Mouse (Mus musculus): ENCODE results near the gene Gm44502. TPM values are rescaled to one million over a fixed set of nuclear protein-coding genes. Genes with fewer than 3 reads are reported as not detected.
"Not testable (repeated sequence)": the region's sequence is repeated elsewhere in the genome, so short reads cannot be mapped to it uniquely, and the experiment has no call there.

Gm44502 gene
- polyA plus RNA-seq, 1 experiment, result 0.06 TPM

DNA sequence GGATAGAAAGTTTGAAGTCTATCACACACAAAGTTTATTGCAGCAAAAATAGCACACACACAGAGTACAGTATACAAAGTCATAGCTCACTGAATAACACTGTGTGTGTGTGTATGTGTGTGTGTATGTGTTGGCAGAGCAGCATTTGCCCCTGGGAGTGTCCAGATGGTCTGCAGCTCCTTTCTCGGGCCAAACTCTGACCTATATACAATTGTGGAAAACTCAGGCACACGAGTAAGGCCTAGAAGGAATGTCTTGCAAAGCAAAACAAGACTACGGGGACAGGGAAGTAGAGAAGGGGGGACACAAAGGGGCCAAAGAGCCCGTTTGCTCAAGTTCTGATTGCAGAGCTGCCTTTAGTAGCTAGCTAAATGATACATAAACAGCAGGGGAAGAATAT is 3.5 kb upstream of the Gm44502 start:
- Histone ChIP-seq H3K36me3 (ENCODE audit: control insufficient read depth, insufficient read depth) (no peaks in the 10 kb centered on the region), H3K79me3 (ENCODE audit: low read depth) (peaks cover 9% of the 10 kb centered on the region), H3K79me2 (ENCODE audit: control insufficient read depth, insufficient read depth) (peaks cover 15% of the 10 kb centered on the region), H3K27me3 (ENCODE audit: control insufficient read depth, insufficient read depth, insufficient read length) (no peaks in the 10 kb centered on the region), H3K4me3 (ENCODE audit: insufficient read depth, poor library complexity, severe bottlenecking) (no peak overlapping the region), H3ac (ENCODE audit: control insufficient read depth, insufficient read length, low read depth) (no peak overlapping the region)
- TF ChIP-seq MYOG (IDR thresholded peaks at IDR 0.05; ENCODE audit: control insufficient read depth, extremely low read depth, insufficient read length) (no peak), CTCF (IDR thresholded peaks at IDR 0.05; ENCODE audit: control insufficient read depth, insufficient read depth, insufficient read length) (no peak), MAX (IDR thresholded peaks at IDR 0.05) (no peak), USF1 (IDR thresholded peaks at IDR 0.05; ENCODE audit: low read depth) (no peak), MYOD1 (IDR thresholded peaks at IDR 0.05; ENCODE audit: control insufficient read depth, insufficient read length, low read depth) (no peak)

DNA sequence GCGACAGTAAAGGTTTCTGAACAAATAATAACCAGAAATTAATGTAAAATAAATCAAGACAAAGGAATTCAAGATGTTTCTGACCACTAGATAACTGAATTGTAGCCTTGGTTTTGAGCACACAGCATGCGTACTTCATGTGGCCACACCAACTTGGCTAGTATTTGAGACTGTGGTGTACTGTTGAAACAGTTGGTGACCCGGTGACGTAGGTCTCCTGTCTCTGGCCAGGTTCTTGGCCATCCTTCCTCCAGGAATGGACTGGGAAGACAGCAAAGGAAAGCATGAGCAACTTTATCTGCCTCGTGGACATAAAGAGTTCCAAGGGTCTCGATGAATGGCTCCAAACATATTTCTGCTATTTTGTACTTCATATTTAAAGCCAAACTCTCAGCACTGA is 2.3 kb upstream of the Gm44502 start:
- TF ChIP-seq CEBPB (IDR thresholded peaks at IDR 0.05; ENCODE audit: low read depth) (no peak), FOSL1 (IDR thresholded peaks at IDR 0.05; ENCODE audit: insufficient read depth, low read length, poor library complexity, severe bottlenecking) (no peak), MYOD1 (IDR thresholded peaks at IDR 0.05; ENCODE audit: control insufficient read depth, insufficient read length, low read depth) (no peak), USF1 (IDR thresholded peaks at IDR 0.05; ENCODE audit: low read depth) (no peak), MYOG (IDR thresholded peaks at IDR 0.05; ENCODE audit: control insufficient read depth, extremely low read depth, insufficient read length) (no peak)

DNA sequence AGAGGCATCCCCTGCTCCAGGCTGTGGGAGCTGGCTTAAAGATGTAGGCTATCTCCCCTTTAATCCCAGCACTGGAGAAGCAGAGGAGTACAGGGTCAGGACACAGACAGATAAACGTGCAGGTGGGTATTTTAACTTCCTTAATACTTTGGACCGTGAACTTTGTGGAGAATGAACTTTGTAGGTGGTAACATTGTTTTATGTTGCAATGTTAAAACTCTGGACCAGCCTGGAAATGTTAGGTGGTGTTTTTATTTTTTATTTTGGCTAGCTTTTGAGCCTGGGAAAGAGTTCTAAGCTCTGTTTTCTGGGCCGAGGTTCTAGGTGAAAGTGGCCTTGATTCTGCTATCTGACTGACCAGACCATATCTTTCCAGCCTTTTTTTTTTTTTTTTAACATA is 1.8 kb upstream of the Gm44502 start:
- Histone ChIP-seq H3K79me2 (ENCODE audit: control insufficient read depth, insufficient read depth) (peaks cover 17% of the 10 kb centered on the region), H3K27me3 (ENCODE audit: control insufficient read depth, insufficient read depth, insufficient read length) (no peaks in the 10 kb centered on the region), H3ac (ENCODE audit: control insufficient read depth, insufficient read length, low read depth) (no peak overlapping the region), H3K36me3 (ENCODE audit: control insufficient read depth, insufficient read depth) (peaks cover 7% of the 10 kb centered on the region), H3K4me3 (ENCODE audit: insufficient read depth, poor library complexity, severe bottlenecking) (no peak overlapping the region), H3K79me3 (ENCODE audit: low read depth) (peaks cover 9% of the 10 kb centered on the region)
- no peak for TF ChIP-seq FOSL1 (IDR thresholded peaks at IDR 0.05; ENCODE audit: insufficient read depth, low read length, poor library complexity, severe bottlenecking)
- no peak for TF ChIP-seq CEBPB (IDR thresholded peaks at IDR 0.05; ENCODE audit: low read depth)
- no peak for TF ChIP-seq USF1 (IDR thresholded peaks at IDR 0.05; ENCODE audit: low read depth)
- TF ChIP-seq MYOG (IDR thresholded peaks at IDR 0.05; ENCODE audit: control insufficient read depth, extremely low read depth, insufficient read length), result no peak
- TF ChIP-seq CTCF (IDR thresholded peaks at IDR 0.05; ENCODE audit: control insufficient read depth, insufficient read depth, insufficient read length), result no peak
- TF ChIP-seq MYOD1 (IDR thresholded peaks at IDR 0.05; ENCODE audit: control insufficient read depth, insufficient read length, low read depth), result no peak
- TF ChIP-seq MAX (IDR thresholded peaks at IDR 0.05), result no peak

More for the DNA sequence above, 2.3 kb upstream of the Gm44502 start:
- H3K27me3 ChIP-seq (ENCODE audit: control insufficient read depth, insufficient read depth, insufficient read length), result no peaks in the 10 kb centered on the region
- H3K79me2 ChIP-seq (ENCODE audit: control insufficient read depth, insufficient read depth), result peaks cover 17% of the 10 kb centered on the region
- peaks cover 1% of the 10 kb centered on the region for H3K36me3 ChIP-seq (ENCODE audit: control insufficient read depth, insufficient read depth)
- no peak overlapping the region for H3ac ChIP-seq (ENCODE audit: control insufficient read depth, insufficient read length, low read depth)
- peaks cover 9% of the 10 kb centered on the region for H3K79me3 ChIP-seq (ENCODE audit: low read depth)
- no peak overlapping the region for H3K4me3 ChIP-seq (ENCODE audit: insufficient read depth, poor library complexity, severe bottlenecking)

DNA sequence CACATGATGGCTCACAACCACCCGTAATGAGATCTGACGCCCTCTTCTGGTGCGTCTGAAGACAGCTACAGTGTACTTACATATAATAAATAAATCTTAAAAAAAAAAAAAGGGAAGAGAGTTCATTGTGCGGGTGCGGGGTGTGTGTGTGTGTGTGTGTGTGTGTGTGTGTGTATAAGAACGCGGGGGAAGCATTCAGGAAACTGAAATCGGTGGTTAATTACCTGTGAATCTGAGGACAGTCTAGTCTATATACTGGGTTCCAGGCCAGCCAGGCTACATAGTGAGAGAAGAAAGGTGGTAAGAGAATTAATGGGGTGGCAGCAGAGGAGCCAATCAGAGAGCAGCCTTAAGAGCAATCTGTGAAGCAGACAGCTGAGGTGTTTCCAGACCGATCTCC is 1.3 kb upstream of the Gm44502 start:
- H3K79me3 ChIP-seq (ENCODE audit: low read depth); H3ac ChIP-seq (ENCODE audit: control insufficient read depth, insufficient read length, low read depth); H3K27me3 ChIP-seq (ENCODE audit: control insufficient read depth, insufficient read depth, insufficient read length): not testable (repeated sequence)
- H3K36me3 ChIP-seq (ENCODE audit: control insufficient read depth, insufficient read depth), result peaks cover 12% of the 10 kb centered on the region
- peaks cover 17% of the 10 kb centered on the region for H3K79me2 ChIP-seq (ENCODE audit: control insufficient read depth, insufficient read depth)
- H3K4me3 ChIP-seq (ENCODE audit: insufficient read depth, poor library complexity, severe bottlenecking), result peak overlapping the region; percentile 98

DNA sequence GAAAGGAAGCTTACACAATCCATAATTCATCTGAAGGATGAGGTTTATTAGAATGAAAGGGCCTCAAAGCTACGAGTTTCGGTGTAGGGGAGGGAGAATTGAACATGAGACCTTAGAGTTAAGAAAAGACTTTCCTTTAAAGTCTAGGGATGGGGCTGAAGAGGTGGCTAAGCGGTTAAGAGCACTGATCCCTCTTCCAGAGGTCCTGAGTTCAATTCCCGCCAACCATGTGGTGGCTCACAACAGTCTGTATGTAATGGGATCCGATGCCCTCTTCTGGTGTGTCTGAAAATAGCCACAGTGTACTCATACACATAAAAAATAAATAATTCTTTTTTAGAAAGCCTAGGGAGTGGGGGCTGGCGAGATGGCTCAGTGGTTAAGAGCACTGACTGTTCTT is 845 bp upstream of the Gm44502 start:
- peaks cover 9% of the 10 kb centered on the region for H3K79me3 ChIP-seq (ENCODE audit: low read depth)
- no peaks in the 10 kb centered on the region for H3K27me3 ChIP-seq (ENCODE audit: control insufficient read depth, insufficient read depth, insufficient read length)
- H3K36me3 ChIP-seq (ENCODE audit: control insufficient read depth, insufficient read depth), result peaks cover 15% of the 10 kb centered on the region
- peak overlapping the region; percentile 63 for H3ac ChIP-seq (ENCODE audit: control insufficient read depth, insufficient read length, low read depth)
- TF ChIP-seq MYOG (IDR thresholded peaks at IDR 0.05; ENCODE audit: control insufficient read depth, extremely low read depth, insufficient read length), result no peak
- no peak for TF ChIP-seq USF1 (IDR thresholded peaks at IDR 0.05; ENCODE audit: low read depth)
- H3K79me2 ChIP-seq (ENCODE audit: control insufficient read depth, insufficient read depth), result peaks cover 17% of the 10 kb centered on the region
- peak overlapping the region; percentile 98 for H3K4me3 ChIP-seq (ENCODE audit: insufficient read depth, poor library complexity, severe bottlenecking)

DNA sequence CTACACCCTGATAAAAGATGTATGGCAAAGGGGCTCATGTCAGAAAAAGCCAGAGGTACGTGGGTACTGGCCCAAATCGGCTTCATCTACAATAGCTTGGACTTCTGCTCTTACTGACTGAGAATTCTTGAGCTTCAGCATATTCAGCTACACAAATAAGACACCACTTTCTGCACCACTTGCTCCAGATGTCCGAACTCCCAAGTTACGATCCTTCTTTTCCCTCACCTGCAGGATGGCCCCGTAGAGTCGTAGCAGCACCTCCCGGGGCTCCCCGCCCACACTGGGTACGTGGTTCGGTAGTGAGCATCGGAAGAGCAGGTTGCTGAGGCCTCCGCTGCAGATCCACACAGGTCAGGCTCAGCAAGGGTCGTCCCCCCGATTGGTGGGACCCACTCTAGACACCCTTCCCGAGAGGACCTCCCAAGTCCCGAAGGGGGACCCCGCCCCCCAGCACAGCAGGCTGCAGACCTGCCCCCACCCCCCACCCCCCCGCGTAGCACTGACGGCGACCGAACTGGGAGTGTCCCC is 610 bp downstream of the Gm44502 start:
- Histone ChIP-seq H3K4me3 (ENCODE audit: insufficient read depth, poor library complexity, severe bottlenecking) (peak overlapping the region; percentile 98), H3K79me3 (ENCODE audit: low read depth) (peaks cover 9% of the 10 kb centered on the region), H3K36me3 (ENCODE audit: control insufficient read depth, insufficient read depth) (peaks cover 19% of the 10 kb centered on the region), H3K79me2 (ENCODE audit: control insufficient read depth, insufficient read depth) (peaks cover 17% of the 10 kb centered on the region), H3K27me3 (ENCODE audit: control insufficient read depth, insufficient read depth, insufficient read length) (no peaks in the 10 kb centered on the region), H3ac (ENCODE audit: control insufficient read depth, insufficient read length, low read depth) (peak overlapping the region; percentile 90)
- TF ChIP-seq CEBPB (IDR thresholded peaks at IDR 0.05; ENCODE audit: low read depth), result no peak
- TF ChIP-seq USF1 (IDR thresholded peaks at IDR 0.05; ENCODE audit: low read depth), result no peak
- TF ChIP-seq CTCF (IDR thresholded peaks at IDR 0.05; ENCODE audit: control insufficient read depth, insufficient read depth, insufficient read length), result no peak
- TF ChIP-seq MYOD1 (IDR thresholded peaks at IDR 0.05; ENCODE audit: control insufficient read depth, insufficient read length, low read depth), result no peak
- TF ChIP-seq MAX (IDR thresholded peaks at IDR 0.05), result no peak
- no peak for TF ChIP-seq FOSL1 (IDR thresholded peaks at IDR 0.05; ENCODE audit: insufficient read depth, low read length, poor library complexity, severe bottlenecking)
- no peak for TF ChIP-seq MYOG (IDR thresholded peaks at IDR 0.05; ENCODE audit: control insufficient read depth, extremely low read depth, insufficient read length)
